Mouse (Mus musculus) MEL (cell line): ENCODE measurements around the gene Spi1. TPM values are rescaled to one million over a fixed set of nuclear protein-coding genes. Genes with fewer than 3 reads are reported as not detected.

Experiments used
- DNase-seq: peaks from one replicate; pipeline ENCODE4 v3.0.0; 2011; ENCODE audit warnings: low read depth, low spot score
- H3K27ac ChIP-seq: 2 replicates; pipeline ENCODE4 v1.5.1; 2012; ENCODE audit warnings: low read depth, mild to moderate bottlenecking, control low read depth, low read length, moderate library complexity; ENCODE audit not compliant: control insufficient read depth
- H3K27me3 ChIP-seq, 2 experiments: fragments of 150-350 bp in 1 of 2; sonication (generic) in 1 of 2; 2 replicates each; pipeline ENCODE4 v1.6.1; 2012; ENCODE audit warnings: low read length in 2 of 2, mild to moderate bottlenecking in 2 of 2, improper control_type of control experiment in 1 of 2, moderate library complexity in 1 of 2; ENCODE audit not compliant: insufficient read depth in 2 of 2, control insufficient read depth in 1 of 2
- H3K36me3 ChIP-seq, 2 experiments: 2 replicates each; pipeline ENCODE4 v1.6.1; 2012 to 2014; ENCODE audit warnings: low read length in 2 of 2, improper control_type of control experiment in 1 of 2, inconsistent platforms in 1 of 2, mild to moderate bottlenecking in 1 of 2; ENCODE audit not compliant: insufficient read depth in 2 of 2, control insufficient read depth in 1 of 2
- H3K4me1 ChIP-seq, 2 experiments: fragments of 150-350 bp in 1 of 2; sonication (generic) in 1 of 2; 2 replicates each; pipeline ENCODE4 v1.6.1; 2012; ENCODE audit warnings: low read length in 2 of 2, improper control_type of control experiment in 1 of 2, mild to moderate bottlenecking in 1 of 2; ENCODE audit not compliant: insufficient read depth in 2 of 2, control insufficient read depth in 1 of 2
- H3K4me3 ChIP-seq, 2 experiments: fragments of 150-350 bp in 1 of 2; sonication (generic) in 1 of 2; 2 replicates each; pipeline ENCODE4 v1.5.1; 2012; ENCODE audit warnings: low read depth in 2 of 2, low read length in 2 of 2, mild to moderate bottlenecking in 2 of 2, moderate library complexity in 2 of 2, control low read depth in 1 of 2, improper control_type of control experiment in 1 of 2; ENCODE audit not compliant: control insufficient read depth in 1 of 2, insufficient read depth in 1 of 2
- H3K79me2 ChIP-seq: 2 replicates; pipeline ENCODE4 v1.6.1; 2012; ENCODE audit warnings: mild to moderate bottlenecking, low read length, moderate library complexity; ENCODE audit not compliant: control insufficient read depth, poor library complexity, insufficient read depth
- H3K9ac ChIP-seq: 2 replicates; pipeline ENCODE4 v1.6.1; 2012; ENCODE audit warnings: low read depth, mild to moderate bottlenecking, control low read depth, low read length, moderate library complexity; ENCODE audit not compliant: control insufficient read depth, poor library complexity, severe bottlenecking
- H3K9me3 ChIP-seq: fragments of 150-350 bp; sonication (generic); replicated peaks from 2 replicates; pipeline ENCODE4 v1.6.1; 2012; ENCODE audit warnings: mild to moderate bottlenecking, low read length, improper control_type of control experiment, moderate library complexity; ENCODE audit not compliant: insufficient read depth
- CHD2 ChIP-seq: IDR thresholded peaks from 2 replicates; pipeline ENCODE4 v1.6.1; 2011; ENCODE audit warnings: low read length, improper control_type of control experiment
- CTCF ChIP-seq, 3 experiments: IDR thresholded peaks in 2 of 3; conservative IDR thresholded peaks in 1 of 3; 2 replicates each; pipeline ENCODE4 v1.5.1; 2011 to 2012; ENCODE audit warnings: low read length in 3 of 3, low read depth in 2 of 3, mild to moderate bottlenecking in 2 of 3, improper control_type of control experiment in 1 of 3, inconsistent platforms in 1 of 3, mixed read lengths in 1 of 3, moderate library complexity in 1 of 3; ENCODE audit not compliant: control insufficient read depth in 1 of 3, insufficient read depth in 1 of 3, poor library complexity in 1 of 3, severe bottlenecking in 1 of 3
- EP300 ChIP-seq, 2 experiments: IDR thresholded peaks; 2 replicates each; pipeline ENCODE4 v1.6.1; 2011; ENCODE audit warnings: improper control_type of control experiment in 2 of 2, low read length in 2 of 2, low read depth in 1 of 2, mild to moderate bottlenecking in 1 of 2
- ETS1 ChIP-seq: IDR thresholded peaks from 2 replicates; pipeline ENCODE4 v1.6.1; 2012; ENCODE audit warnings: low read depth, mild to moderate bottlenecking, inconsistent platforms, low read length, improper control_type of control experiment, moderate library complexity
- GABPA ChIP-seq: IDR thresholded peaks from 2 replicates; pipeline ENCODE4 v1.6.1; 2012; ENCODE audit warnings: low read depth, mild to moderate bottlenecking, inconsistent platforms, low read length, improper control_type of control experiment, moderate library complexity
- GATA1 ChIP-seq: IDR thresholded peaks from 2 replicates; pipeline ENCODE4 v1.6.1; 2011; ENCODE audit warnings: low read depth, low read length, improper control_type of control experiment
- JUND ChIP-seq: IDR thresholded peaks from 2 replicates; pipeline ENCODE4 v1.6.1; 2011; ENCODE audit warnings: low read depth, mild to moderate bottlenecking, improper control_type of control experiment, low read length
- KAT2A ChIP-seq: conservative IDR thresholded peaks from 2 replicates; pipeline ENCODE4 v1.6.1; 2012; ENCODE audit warnings: low read depth, low read length, improper control_type of control experiment, inconsistent platforms
- NELFE ChIP-seq: IDR thresholded peaks from 2 replicates; pipeline ENCODE4 v1.6.1; 2011; ENCODE audit warnings: low read depth, low read length, improper control_type of control experiment
- POLR2A ChIP-seq, 2 experiments: IDR thresholded peaks; 2 replicates each; pipeline ENCODE4 v1.6.1; 2011 to 2012; ENCODE audit warnings: low read length in 2 of 2, mild to moderate bottlenecking in 2 of 2, control low read depth in 1 of 2, improper control_type of control experiment in 1 of 2, low read depth in 1 of 2, moderate library complexity in 1 of 2; ENCODE audit not compliant: control insufficient read depth in 1 of 2, insufficient read depth in 1 of 2, poor library complexity in 1 of 2
- POLR2AphosphoS2 ChIP-seq: IDR thresholded peaks from 2 replicates; pipeline ENCODE4 v1.6.1; 2011; ENCODE audit warnings: low read length, improper control_type of control experiment
- POLR2AphosphoS5 ChIP-seq: IDR thresholded peaks from 2 replicates; pipeline ENCODE4 v1.6.1; 2012; ENCODE audit warnings: low read depth, borderline replicate concordance, mild to moderate bottlenecking, inconsistent platforms, low read length, moderate library complexity, mixed read lengths
- RAD21 ChIP-seq: IDR thresholded peaks from 2 replicates; pipeline ENCODE4 v1.6.1; 2011; ENCODE audit warnings: mild to moderate bottlenecking, low read depth, low read length, improper control_type of control experiment
- RCOR1 ChIP-seq: IDR thresholded peaks from 2 replicates; pipeline ENCODE4 v1.6.1; 2012; ENCODE audit warnings: low read depth, mild to moderate bottlenecking, inconsistent platforms, low read length, improper control_type of control experiment
- SMC3 ChIP-seq: IDR thresholded peaks from 2 replicates; pipeline ENCODE4 v1.6.1; 2011; ENCODE audit warnings: low read depth, low read length, improper control_type of control experiment
- TAL1 ChIP-seq: IDR thresholded peaks from 2 replicates; pipeline ENCODE4 v1.6.1; 2012; ENCODE audit warnings: mild to moderate bottlenecking, inconsistent platforms, low read length, moderate library complexity, mixed read lengths
- TBP ChIP-seq: IDR thresholded peaks from 2 replicates; pipeline ENCODE4 v1.8.0; 2011; ENCODE audit warnings: low read depth, low read length, improper control_type of control experiment
- TCF12 ChIP-seq: IDR thresholded peaks from 2 replicates; pipeline ENCODE4 v1.6.1; 2014; ENCODE audit warnings: low read depth, mild to moderate bottlenecking, inconsistent platforms, low read length, improper control_type of control experiment, moderate library complexity
- USF1 ChIP-seq: IDR thresholded peaks from 2 replicates; pipeline ENCODE4 v1.6.1; 2014; ENCODE audit warnings: low read depth, mild to moderate bottlenecking, inconsistent platforms, low read length, improper control_type of control experiment, moderate library complexity
- ZC3H11A ChIP-seq: IDR thresholded peaks from 2 replicates; pipeline ENCODE4 v1.6.1; 2012; ENCODE audit warnings: low read depth, mild to moderate bottlenecking, inconsistent platforms, low read length, improper control_type of control experiment
- polyA plus RNA-seq, 2 experiments: library from polyadenylated mRNA; stranded (reverse) in 1 of 2; unstranded in 1 of 2; fragments of >175 nt in 1 of 2; fragments of >200 nt in 1 of 2; gene quantifications; 2 replicates each; pipeline versions ENCODE4 v1.2.1 to v1.2.4; 2012; ENCODE audit warnings: low replicate concordance in 2 of 2, low read depth in 1 of 2; ENCODE audit not compliant: insufficient read length in 2 of 2, insufficient read depth in 1 of 2, missing spikeins in 1 of 2
- total RNA-seq: library from RNA; depleted of rRNA; stranded (reverse); fragments of 300-350 nt; gene quantifications from 2 replicates; pipeline ENCODE4 v1.2.3, GENCODE M21; 2012

Gene Spi1
- total and polyA plus RNA-seq, 3 experiments = 95.9 to 142 (median 129) TPM

DNA sequence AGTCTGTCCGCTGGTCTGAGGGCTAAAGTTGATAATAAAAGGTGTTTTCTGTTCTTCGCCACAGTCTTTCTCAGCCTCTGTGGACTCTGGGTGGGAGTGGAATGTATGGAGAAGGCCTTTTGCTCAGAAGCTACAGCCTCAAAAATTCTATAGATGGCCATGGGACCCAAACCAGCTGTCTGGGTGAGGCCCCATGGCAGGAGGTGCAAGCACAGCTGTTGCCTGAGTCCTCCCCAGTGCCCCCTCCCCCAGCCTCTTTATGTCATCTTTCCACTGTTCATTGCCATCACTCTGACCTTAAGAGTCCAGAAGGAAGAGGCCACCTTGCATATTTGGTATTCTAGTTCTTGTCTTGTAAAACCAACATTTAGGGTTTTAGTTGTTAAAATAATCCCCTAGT, 22.8 kb upstream of the Spi1 start:
- TF ChIP-seq POLR2A (IDR thresholded peaks at IDR 0.05; ENCODE audit: control insufficient read depth in 1 of 2, insufficient read depth in 1 of 2, low read depth in 1 of 2, low read length in 2 of 2, poor library complexity in 1 of 2) = peak in 1 of 2 experiments; percentile 1; a peak in 1 of 4 replicates
- TF ChIP-seq TBP = no peak
- Histone ChIP-seq H3K9me3 (no peaks in the 10 kb centered on the region), H3K36me3 (peaks cover 2% of the 10 kb centered on the region in 2 experiments; a peak in 3 of 4 replicates), H3K27me3 (no peaks in the 10 kb centered on the region), H3K4me3 (no peak overlapping the region), H3K4me1 (peaks cover 0 to 3% of the 10 kb centered on the region in 2 experiments; a peak in 1 of 4 replicates), H3K9ac (no peak overlapping the region), H3K27ac (no peak overlapping the region), H3K79me2 (peaks cover 10% of the 10 kb centered on the region)
- DNase-seq = no peak

DNA sequence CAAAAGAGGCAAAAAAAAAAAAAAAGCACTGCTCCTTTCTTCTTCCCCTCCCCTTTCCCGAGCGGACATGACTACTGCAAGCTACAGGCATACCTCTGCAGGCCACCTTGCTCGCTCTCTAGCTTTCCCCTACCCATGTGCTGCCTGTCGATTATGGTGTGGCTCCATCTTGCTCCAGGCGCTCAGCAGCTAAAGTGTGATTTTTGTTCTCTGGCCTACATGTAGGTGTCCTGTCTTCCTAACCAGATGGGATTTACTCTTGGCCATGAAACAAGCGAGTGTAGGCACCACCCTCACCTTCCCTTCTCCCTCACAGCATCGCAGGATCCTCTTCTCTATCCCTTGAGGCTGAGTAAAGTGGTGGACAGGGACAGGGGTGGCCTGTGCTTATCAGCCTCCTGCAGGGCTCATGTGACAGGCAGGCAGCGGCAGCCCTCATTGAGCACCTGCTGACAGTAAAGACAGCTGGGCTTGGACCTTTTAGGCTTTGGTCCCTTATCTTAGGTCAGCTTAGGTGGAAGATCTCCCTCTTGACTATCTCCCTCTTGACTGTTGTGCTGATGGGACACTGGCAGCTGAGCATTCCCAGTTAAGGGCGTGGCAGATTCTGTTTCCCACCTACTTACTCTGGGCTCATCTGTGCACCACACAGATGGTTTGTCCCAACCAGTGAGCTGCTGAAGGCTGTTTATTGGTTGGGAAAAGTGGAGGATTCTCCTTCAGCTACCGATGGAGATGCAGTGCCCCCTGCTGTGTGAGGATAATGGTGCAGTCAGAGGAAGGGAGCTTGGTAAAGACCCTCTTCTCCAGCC, 21.4 kb upstream of the Spi1 start:
- H3K9me3 ChIP-seq = no peaks in the 10 kb centered on the region
- TF ChIP-seq TCF12 = 0 out of 2 replicates have a peak, but pooled peaks have one; percentile 36
- TF ChIP-seq USF1 = peak; percentile 42; the same call in 1 of the 2 replicates
- no peak for TF ChIP-seq CHD2
- TF ChIP-seq POLR2AphosphoS5 = no peak
- TF ChIP-seq ZC3H11A = 0 out of 2 replicates have a peak, but pooled peaks have one; percentile 18
- peak; percentile 48 to 71 (median 51) for TF ChIP-seq CTCF (IDR thresholded peaks at IDR 0.05 in 2 of 3, conservative IDR thresholded peaks at IDR 0.05 in 1 of 3; ENCODE audit: control insufficient read depth in 1 of 3, insufficient read depth in 1 of 3, low read depth in 2 of 3, low read length in 3 of 3, poor library complexity in 1 of 3, severe bottlenecking in 1 of 3)
- no peak for TF ChIP-seq JUND
- 0 out of 4 replicates have a peak, but pooled peaks of 1 of the 2 experiments have one; percentile 15 for TF ChIP-seq EP300 (IDR thresholded peaks at IDR 0.05; ENCODE audit: low read depth in 1 of 2, low read length in 2 of 2)
- no peak for TF ChIP-seq NELFE
- TF ChIP-seq RAD21 = peak; percentile 42
- TF ChIP-seq KAT2A = no peak
- TF ChIP-seq GABPA = no peak
- TF ChIP-seq ETS1 = no peak
- TF ChIP-seq GATA1 = 0 out of 2 replicates have a peak, but pooled peaks have one; percentile 4
- peak in 1 of 2 experiments; percentile 18; a peak in 1 of 4 replicates for TF ChIP-seq POLR2A (IDR thresholded peaks at IDR 0.05; ENCODE audit: control insufficient read depth in 1 of 2, insufficient read depth in 1 of 2, low read depth in 1 of 2, low read length in 2 of 2, poor library complexity in 1 of 2)
- peak; percentile 56 for TF ChIP-seq SMC3
- TF ChIP-seq POLR2AphosphoS2 = 0 out of 2 replicates have a peak, but pooled peaks have one; percentile 39
- TF ChIP-seq RCOR1 = no peak
- peak; percentile 60 for TF ChIP-seq TAL1
- peak; percentile 45 for DNase-seq
- H3K4me3 ChIP-seq = no peak overlapping the region
- H3K36me3 ChIP-seq = peaks cover 0 to 2% of the 10 kb centered on the region in 2 experiments; a peak in 2 of 4 replicates
- H3K79me2 ChIP-seq = no peaks in the 10 kb centered on the region
- no peak overlapping the region for H3K9ac ChIP-seq
- H3K27ac ChIP-seq = no peak overlapping the region
- H3K4me1 ChIP-seq = no peaks in the 10 kb centered on the region; a peak in 1 of 4 replicates
- no peaks in the 10 kb centered on the region for H3K27me3 ChIP-seq
